Mouse (Mus musculus) small intestine, adult 2 months (tissue): Measurements from ENCODE around the gene Slc28a3.

Experiments
- CTCF ChIP-seq: fragments of 200-500 bp; IDR thresholded peaks from 2 replicates; pipeline ENCODE4 v1.5.1; 2012; ENCODE audit warnings: low read depth, mild to moderate bottlenecking, control low read depth, inconsistent platforms, low read length, moderate library complexity, mixed read lengths; ENCODE audit not compliant: insufficient replicate concordance, insufficient read length; ENCODE audit errors: extremely low read depth
- POLR2A ChIP-seq: fragments of 200-500 bp; IDR thresholded peaks from 2 replicates; pipeline ENCODE4 v1.6.1; 2012; ENCODE audit warnings: low read depth, mild to moderate bottlenecking, control low read depth, inconsistent platforms, low read length, moderate library complexity

DNA sequence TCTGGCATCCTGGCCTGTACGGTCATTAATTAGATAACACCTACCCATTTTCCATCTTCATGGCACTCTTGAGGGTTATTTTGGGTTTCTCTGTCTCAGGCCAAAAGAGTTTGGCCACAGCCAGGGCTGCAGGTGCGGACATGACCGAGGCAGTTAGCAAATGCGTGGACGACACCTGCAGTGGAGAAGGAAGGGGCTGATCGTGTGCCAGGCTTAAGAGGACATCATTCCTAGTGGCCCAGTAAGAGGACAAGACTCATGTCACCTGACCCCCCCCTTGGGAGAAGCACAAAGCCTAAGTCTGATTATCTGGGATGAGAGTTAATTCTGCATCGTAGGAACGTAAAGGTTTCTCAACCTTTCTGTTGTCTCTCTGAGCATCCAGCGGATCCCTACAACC, 44.5 kb downstream of the Slc28a3 start:
- TF ChIP-seq CTCF (no peak), POLR2A (no peak)
